Mouse (Mus musculus) lung, postnatal 25 days (tissue): Measurements from ENCODE around the gene Eif3j1.
"Not testable (repeated sequence)": the region's sequence is repeated elsewhere in the genome, so short reads cannot be mapped to it uniquely, and the experiment has no call there.

ENCODE experiments used
- DNase-seq: peaks from one replicate; pipeline ENCODE4 v3.0.0; 2022; ENCODE audit warnings: low spot score

Eif3j1 gene

DNA sequence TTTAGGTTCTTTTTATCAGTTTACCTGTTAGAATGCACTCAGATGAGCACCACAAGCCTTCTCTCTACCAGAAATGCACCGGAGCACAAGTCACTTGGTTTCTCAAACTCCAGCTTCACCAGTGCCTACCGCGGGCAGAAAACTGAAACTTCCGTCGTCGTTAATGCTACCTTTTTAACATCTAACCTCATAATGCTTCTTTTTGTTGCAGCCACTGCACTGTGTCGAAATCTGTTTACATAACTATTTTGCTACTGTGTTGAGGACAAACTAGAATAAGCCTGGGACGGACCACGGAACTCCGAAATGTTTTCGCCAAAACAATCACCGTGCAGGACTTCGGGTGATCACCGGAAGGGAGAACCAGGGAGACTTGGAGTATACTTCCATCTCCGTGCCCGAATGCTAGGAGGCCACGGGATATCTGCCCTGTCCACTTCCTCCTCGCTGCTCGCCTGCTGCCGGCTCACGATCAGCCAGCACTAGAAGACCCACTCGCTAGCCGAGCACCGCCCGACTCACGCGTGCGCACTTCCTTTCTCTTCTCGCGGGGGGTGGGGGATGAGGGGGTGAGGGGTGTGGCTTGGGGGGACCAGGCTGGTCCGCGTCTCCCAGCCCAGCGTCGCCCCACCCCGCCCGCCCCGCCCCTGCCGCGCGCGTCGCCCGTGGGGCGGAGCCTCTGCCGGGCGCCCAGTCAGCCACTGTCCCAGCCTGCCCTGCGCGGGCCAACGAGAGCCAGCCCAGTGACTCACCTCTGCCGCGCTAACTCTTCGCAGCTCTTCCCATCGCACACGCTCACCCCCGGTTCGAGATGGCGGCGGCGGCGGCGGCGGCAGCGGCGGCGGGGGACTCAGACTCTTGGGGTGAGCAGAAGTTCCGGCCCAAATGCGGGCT, at the start of gene Eif3j1:
Gene Eif3j1, plus strand, starts transcription at position 685 of the 894 bp plus-strand sequence.
- DNase-seq: peak; percentile 90

- DNase-seq: no peak
These were observed 32.6 kb upstream of the Eif3j1 start for GRCm38 (mm10) chr2:121995738-121996137.

DNA sequence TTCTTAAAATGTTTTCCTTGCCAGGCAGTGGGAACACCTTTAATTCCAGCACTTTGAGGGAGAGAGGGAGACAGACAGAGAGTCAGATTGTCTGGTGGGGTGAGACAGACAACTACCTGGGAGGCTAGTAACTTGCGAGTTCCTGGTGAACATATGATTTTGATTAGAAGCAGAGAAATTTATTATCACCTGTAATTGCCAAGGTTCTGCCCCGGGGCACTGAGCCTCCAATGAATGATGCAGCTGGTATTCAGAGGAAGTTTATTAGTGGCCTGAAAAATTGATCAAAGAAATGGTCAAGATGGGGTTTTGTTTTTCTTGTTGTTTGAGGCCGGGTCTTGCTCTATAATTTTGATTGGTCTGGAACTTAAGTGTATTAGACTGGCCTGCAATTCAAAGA, 19.5 kb upstream of the Eif3j1 start:
- DNase-seq: no peak

DNA sequence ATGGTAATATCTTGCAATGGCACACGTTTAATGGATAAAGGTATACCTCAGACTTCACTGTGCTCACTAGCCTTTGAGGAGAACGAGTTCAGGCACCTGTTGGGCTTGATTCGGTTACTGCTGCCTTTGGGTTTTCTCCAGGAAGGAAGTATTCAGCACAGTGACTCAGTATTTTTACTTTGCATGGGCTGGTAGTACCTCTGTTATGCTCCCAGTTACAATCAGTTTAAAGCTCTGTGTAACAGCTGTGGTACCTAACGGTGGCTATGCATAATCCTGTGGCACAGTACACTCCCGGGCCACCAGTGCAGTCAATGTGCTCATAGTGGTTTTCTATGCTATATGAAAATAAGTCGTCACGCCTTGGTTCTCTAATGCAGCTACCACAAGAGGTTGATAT, 16.9 kb upstream of the Eif3j1 start:
- DNase-seq: no peak

- no peak for DNase-seq
These were observed 9.6 kb upstream of the Eif3j1 start for GRCm38 (mm10) chr2:122018705-122019104.

GRCm38 (mm10) chr2:122022284-122022683, 6.1 kb upstream of the Eif3j1 start:
- DNase-seq: no peak

- DNase-seq: not testable (repeated sequence)
These were observed 1.3 kb upstream of the Eif3j1 start for GRCm38 (mm10) chr2:122027091-122027490.

DNA sequence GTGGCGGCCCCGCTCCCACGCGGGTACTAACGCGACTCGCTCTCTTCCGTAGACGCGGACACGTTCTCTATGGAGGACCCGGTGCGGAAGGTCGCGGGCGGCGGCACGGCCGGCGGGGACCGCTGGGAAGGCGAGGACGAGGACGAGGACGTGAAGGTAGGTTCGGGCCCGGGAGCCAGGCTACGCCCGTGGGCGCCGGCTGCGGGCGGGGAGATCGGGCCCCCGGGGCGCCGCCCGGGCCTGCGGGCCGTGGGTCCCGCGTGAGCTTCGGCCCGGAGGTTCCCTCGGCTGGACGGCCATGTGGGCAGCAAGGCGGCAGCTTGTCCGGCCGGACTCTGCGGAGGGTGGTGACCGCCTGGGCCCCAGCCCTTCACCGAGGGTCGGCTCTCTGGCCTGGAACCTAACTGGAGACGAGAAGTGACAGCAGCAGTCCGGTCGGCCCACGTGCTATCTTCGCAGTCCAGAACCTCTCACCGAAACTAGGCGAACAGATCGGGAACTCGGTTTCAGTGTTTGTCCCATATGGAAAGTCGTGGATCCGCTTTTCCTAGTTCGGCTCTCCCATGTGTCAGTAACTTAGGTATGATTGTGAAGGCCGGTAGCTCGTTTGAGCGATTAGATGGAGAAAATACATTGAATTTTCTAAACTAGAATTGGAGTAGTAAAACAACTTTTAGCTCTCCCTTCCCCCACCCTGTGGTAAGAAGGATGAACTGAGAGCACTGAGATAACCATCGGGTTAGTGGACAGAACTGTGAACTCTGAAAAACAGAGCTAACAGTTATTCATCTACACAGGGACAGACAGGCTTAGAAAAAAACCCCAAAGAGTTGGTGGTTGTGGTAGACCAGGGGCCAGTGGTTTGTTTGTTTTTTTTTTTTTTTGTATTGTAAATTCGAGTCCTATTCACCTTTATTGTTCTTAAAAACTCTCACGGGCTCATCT, 682 bp downstream of the Eif3j1 start:
- peak; percentile 12 for DNase-seq

GRCm38 (mm10) chr2:122031970-122032369, 3.6 kb downstream of the Eif3j1 start:
- DNase-seq: no peak

DNA sequence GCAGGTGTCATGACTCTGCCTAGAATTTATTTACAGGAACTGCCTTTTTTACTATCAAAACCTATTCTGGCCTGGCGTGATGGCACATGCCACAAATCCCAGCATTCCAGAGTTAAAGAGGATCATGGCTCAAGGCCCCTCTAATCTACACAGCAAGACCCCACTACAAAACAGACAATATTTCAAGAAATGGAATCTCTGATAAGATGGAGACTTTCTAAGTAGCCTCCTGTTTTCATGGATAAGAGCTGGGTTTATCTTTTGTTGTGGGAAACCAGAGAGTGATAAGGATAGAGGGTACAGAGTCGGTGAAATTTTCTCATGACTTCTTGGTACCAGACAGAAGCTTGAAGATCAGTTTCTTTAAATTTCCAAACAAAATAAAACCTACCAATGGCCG, 7.7 kb downstream of the Eif3j1 start:
- DNase-seq: no peak

GRCm38 (mm10) chr2:122043926-122044325, 15.6 kb downstream of the Eif3j1 start:
- no peak for DNase-seq

DNA sequence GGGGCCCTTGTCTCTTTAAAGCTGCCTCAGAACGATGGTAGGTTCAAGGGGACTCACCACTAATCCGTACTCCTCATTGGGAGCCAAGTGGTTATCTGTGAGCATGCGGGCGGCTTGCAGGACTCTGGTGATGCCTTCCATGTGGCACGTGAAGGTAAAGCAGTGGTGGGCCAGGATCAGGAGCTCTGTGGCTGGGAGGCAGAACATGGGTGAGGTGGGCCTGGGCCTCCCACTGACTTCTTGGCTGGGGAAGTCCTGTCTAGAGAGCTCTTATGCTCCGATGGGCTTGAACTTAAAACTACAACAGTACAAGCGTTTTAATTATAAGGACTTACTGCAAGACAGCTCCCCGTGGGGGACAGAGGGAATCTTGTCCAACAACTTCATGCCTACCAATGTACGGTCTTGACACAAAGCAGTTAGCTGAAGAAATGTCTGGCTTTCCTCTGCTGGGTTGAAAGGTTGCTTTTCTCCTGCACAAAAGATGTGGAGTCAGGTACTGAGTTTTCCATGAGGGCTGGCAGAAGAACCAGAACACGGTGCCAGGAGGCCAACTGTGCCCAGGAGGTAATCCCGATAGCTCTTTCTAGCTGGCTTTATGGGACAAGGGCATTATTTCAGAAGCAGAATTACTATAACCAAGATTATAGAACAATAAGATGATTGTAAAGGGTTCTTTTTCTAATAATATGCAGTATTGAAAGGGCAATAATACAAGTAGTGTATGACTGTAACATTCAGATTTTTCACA, 31.2 kb downstream of the Eif3j1 start:
- no peak for DNase-seq

- no peak for DNase-seq
These were observed 37.0 kb downstream of the Eif3j1 start for GRCm38 (mm10) chr2:122065200-122065969.

- DNase-seq: no peak
These were observed 37.9 kb downstream of the Eif3j1 start for GRCm38 (mm10) chr2:122066241-122066640.

DNA sequence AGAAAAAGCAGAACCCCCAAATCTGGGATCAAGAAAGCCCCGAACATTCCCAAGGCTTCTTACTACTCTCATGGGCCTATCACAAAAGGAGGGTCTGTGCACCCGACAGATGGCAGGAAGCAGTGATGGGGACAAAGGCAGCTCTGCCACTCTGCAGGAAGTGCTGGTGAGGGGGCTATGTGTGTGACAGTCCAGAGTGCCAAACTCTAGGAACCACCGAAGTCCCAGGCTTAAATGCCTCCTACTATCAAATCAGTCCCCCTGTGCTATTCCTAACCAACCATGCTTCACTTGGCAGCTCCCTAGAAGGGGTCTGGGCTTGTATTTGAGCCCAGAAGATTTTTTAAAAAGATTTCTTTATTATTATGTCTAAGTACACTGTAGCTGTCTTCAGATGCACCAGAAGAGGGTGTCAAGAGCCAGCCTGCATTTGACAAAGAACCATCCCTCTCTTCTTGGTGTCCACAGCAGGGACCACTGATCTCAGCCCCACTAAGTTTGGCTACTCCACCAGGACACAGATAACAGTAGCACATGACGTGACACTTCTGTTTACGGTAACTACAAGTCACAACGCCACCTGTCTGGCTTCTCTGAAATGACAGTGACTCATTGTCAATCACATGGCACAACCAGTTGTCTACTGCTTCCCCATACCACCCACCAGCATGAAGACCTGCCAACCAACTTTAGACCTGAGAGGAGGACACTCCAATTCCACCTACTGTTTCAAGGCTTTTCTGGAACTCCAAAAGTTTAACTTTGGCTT, 41.0 kb downstream of the Eif3j1 start:
- DNase-seq: no peak

DNA sequence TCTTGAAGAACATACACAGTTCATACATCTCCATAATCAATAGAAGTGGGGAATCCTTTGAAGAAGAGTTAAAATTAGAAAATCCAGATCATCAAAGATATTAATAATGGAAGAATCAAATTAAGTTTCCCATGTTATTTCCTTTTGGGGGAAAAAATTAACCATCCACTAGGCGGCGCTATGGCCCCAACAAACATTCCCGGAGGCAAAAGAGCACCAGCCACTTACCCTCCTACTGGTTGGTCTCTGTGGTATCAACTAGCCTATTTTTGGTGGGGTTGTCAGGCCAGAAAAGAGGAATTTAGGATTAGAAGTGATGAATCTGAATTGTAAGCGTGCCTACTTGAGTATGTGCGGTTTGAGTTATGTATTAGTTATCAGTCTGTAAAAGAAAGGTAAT, 41.6 kb downstream of the Eif3j1 start:
- peak; percentile 56 for DNase-seq

- no peak for DNase-seq
These were observed 53.5 kb downstream of the Eif3j1 start for GRCm38 (mm10) chr2:122081728-122082456.

GRCm38 (mm10) chr2:122086446-122086845, 58.1 kb downstream of the Eif3j1 start:
- peak; percentile 29 for DNase-seq

- DNase-seq: no peak
These were observed 65.5 kb downstream of the Eif3j1 start for GRCm38 (mm10) chr2:122093844-122094243.

DNA sequence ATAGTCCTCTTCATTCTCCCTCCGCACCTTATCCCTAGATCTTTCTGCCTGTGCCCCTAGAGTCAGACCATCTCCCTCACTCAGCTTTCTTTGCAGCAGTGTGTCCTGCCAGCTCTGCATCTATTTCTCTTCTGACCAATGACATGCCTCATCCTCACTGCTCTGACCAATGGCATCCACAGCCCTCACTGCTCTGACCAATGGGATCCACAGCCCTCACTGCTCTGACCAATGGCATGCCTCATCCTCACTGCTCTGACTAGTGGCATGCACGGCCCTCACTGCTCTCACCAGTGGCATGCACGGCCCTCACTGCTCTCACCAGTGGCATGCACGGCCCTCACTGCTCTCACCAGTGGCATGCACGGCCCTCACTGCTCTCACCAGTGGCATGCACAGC, 69.3 kb downstream of the Eif3j1 start:
- not testable (repeated sequence) for DNase-seq
